In the genomic region with DNA sequence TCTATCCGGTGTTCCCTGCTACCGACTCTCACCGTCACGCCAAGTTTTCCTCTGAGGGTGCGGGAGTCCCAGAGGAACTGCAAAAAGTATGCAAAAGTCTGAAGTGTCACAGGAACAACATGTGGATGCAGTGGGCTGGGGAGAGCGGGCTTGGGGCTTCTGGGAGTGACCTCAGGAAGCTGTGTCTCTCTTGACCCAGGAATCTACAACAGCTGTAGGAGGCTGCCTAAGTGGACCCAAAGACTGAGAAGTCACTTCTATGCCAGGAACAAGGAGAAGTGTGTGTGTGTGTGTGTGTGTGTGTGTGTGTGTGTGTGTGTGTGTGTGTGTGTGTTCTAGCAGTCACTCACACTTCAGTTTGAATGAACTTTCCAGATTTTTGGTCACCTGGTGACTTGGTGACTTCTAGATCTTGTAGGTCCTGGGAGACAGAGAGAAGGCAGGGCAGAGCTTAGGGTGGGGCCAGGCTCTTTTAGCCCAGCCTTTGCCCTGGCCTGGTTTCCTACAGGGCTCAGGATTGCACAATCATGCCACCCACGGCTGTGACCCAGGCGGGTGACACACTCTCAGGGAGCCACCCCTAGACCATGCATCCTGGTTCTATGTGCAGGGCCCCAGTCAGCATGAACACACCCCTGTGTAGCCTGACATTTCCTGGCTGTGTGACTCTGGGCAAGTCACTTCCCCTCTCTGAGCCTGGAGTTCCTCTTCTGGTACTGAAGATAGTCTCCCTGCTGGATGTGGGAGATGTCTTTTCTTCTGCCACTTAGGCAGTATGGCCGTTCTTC, we compare ENCODE assay signal across 9 mouse cellular contexts.
DNase-seq lines count a peak whose midpoint lies in the region; ATAC-seq and TF ChIP-seq lines count a peak whose summit lies in the region.
"Had no signal": no experiment of that assay in that cellular context is flagged by ENCODE, and none has a peak within 500 bp of the region (broad histone marks: within the 10 kb centered on the region; RNA-seq: fewer than 3 reads in every experiment).

No protein-coding gene starts in this region.

- TF ChIP-seq CTCF in intestine, postnatal 0 days (IDR thresholded peaks at IDR 0.05; ENCODE audit: low read depth): no peak

- H3K4me3 ChIP-seq in heart, embryonic 11.5 days (ENCODE audit: low read depth, low read length): no peak overlapping the region
- no peak overlapping the region for H3K4me3 ChIP-seq in intestine, postnatal 0 days (ENCODE audit: low read depth, low read length)
- peak overlapping the region; percentile 73 for H3K4me3 ChIP-seq in megakaryocyte, embryonic 14.5 days (replicated peaks)
- H3K4me3 ChIP-seq in forebrain, embryonic 11.5 days (ENCODE audit: low read depth, low read length): no peak overlapping the region
- H3K4me3 ChIP-seq: embryonic facial prominence, embryonic 15.5 days had no signal

- H3K9me3 ChIP-seq in heart, embryonic 11.5 days (replicated peaks; ENCODE audit: control insufficient read depth, low read length): no peaks in the 10 kb centered on the region
- H3K9me3 ChIP-seq in intestine, postnatal 0 days (ENCODE audit: control insufficient read depth): no peaks in the 10 kb centered on the region
- no peaks in the 10 kb centered on the region for H3K9me3 ChIP-seq in megakaryocyte, embryonic 14.5 days
- H3K9me3 ChIP-seq in forebrain, embryonic 11.5 days (ENCODE audit: control insufficient read depth, low read length): no peaks in the 10 kb centered on the region
- H3K9me3 ChIP-seq: embryonic facial prominence, embryonic 15.5 days had no signal

- WGBS in heart, embryonic 11.5 days (ENCODE audit: insufficient replicate concordance): 88% methylated on average over 9 of the region's 9 CpGs
- 69% methylated on average over 9 of the region's 9 CpGs for WGBS in intestine, postnatal 0 days
- 90% methylated on average over 9 of the region's 9 CpGs for WGBS in forebrain, embryonic 11.5 days

- no peaks in the 10 kb centered on the region for H3K27me3 ChIP-seq in heart, embryonic 11.5 days (ENCODE audit: control insufficient read depth, insufficient read depth, low read length)
- H3K27me3 ChIP-seq in intestine, postnatal 0 days (replicated peaks; ENCODE audit: control insufficient read depth, insufficient read depth, low read length): no peaks in the 10 kb centered on the region
- no peaks in the 10 kb centered on the region for H3K27me3 ChIP-seq in megakaryocyte, embryonic 14.5 days (replicated peaks)
- H3K27me3 ChIP-seq in forebrain, embryonic 11.5 days (ENCODE audit: control insufficient read depth, insufficient read depth, low read length): no peaks in the 10 kb centered on the region
- H3K27me3 ChIP-seq: embryonic facial prominence, embryonic 15.5 days had no signal

- H3K36me3 ChIP-seq in heart, embryonic 11.5 days (ENCODE audit: control insufficient read depth, insufficient read depth, low read length): no peaks in the 10 kb centered on the region
- H3K36me3 ChIP-seq in intestine, postnatal 0 days (ENCODE audit: control insufficient read depth, insufficient read depth): no peaks in the 10 kb centered on the region
- H3K36me3 ChIP-seq in megakaryocyte, embryonic 14.5 days (replicated peaks; ENCODE audit: low read length): peaks cover 3% of the 10 kb centered on the region
- no peaks in the 10 kb centered on the region for H3K36me3 ChIP-seq in forebrain, embryonic 11.5 days (ENCODE audit: control insufficient read depth, insufficient read depth, low read length)
- H3K36me3 ChIP-seq: embryonic facial prominence, embryonic 15.5 days had no signal

- H3K4me2 ChIP-seq in heart, embryonic 11.5 days: no peak overlapping the region
- H3K4me2 ChIP-seq in intestine, postnatal 0 days (replicated peaks; ENCODE audit: low read depth): no peak overlapping the region
- no peak overlapping the region for H3K4me2 ChIP-seq in forebrain, embryonic 11.5 days (ENCODE audit: low read depth, low read length, severe bottlenecking)
- H3K4me2 ChIP-seq: embryonic facial prominence, embryonic 15.5 days had no signal

- ATAC-seq in heart, embryonic 11.5 days (replicated peaks; ENCODE audit: insufficient number of reproducible peaks, low FRiP score, low TSS enrichment): no peak
- peak; percentile 86 for ATAC-seq in intestine, postnatal 0 days
- ATAC-seq in forebrain, embryonic 11.5 days (replicated peaks; ENCODE audit: low FRiP score): no peak

- no peak overlapping the region for H3K27ac ChIP-seq in heart, embryonic 11.5 days (ENCODE audit: low read depth, low read length)
- H3K27ac ChIP-seq in intestine, postnatal 0 days (ENCODE audit: low read depth, low read length): peak overlapping the region; percentile 35; the same call in 1 of the 2 replicates
- no peak overlapping the region for H3K27ac ChIP-seq in forebrain, embryonic 11.5 days (ENCODE audit: low read depth, low read length)
- H3K27ac ChIP-seq: embryonic facial prominence, embryonic 15.5 days had no signal

- H3K4me1 ChIP-seq in heart, embryonic 11.5 days (ENCODE audit: control insufficient read depth, insufficient read depth, low read length): peaks cover 40% of the 10 kb centered on the region
- H3K4me1 ChIP-seq in intestine, postnatal 0 days (replicated peaks; ENCODE audit: control insufficient read depth, insufficient read depth, low read length): 0 out of 2 replicates have a peak, but pooled peaks cover 12% of the 10 kb centered on the region
- H3K4me1 ChIP-seq in megakaryocyte, embryonic 14.5 days: peaks cover 100% of the 10 kb centered on the region
- H3K4me1 ChIP-seq in forebrain, embryonic 11.5 days (replicated peaks; ENCODE audit: control insufficient read depth, insufficient read depth, low read length): no peaks in the 10 kb centered on the region

- DNase-seq in heart, adult 11 months: peak; percentile 99
- peak; percentile 84 for DNase-seq in adrenal gland, adult 8-10 months
- DNase-seq in forebrain, embryonic 11.5 days (ENCODE audit: low spot score): no peak
- DNase-seq in thymus, postnatal 25 days: no peak
- DNase-seq in layer of hippocampus, postnatal 25 days (ENCODE audit: extremely low spot score in 1 of 2, low spot score in 1 of 2): no peak

- H3K9ac ChIP-seq in heart, embryonic 11.5 days (ENCODE audit: low read depth, low read length): no peak overlapping the region
- no peak overlapping the region for H3K9ac ChIP-seq in intestine, postnatal 0 days (ENCODE audit: low read depth, low read length)
- no peak overlapping the region for H3K9ac ChIP-seq in forebrain, embryonic 11.5 days (ENCODE audit: low read length)
- H3K9ac ChIP-seq: embryonic facial prominence, embryonic 15.5 days had no signal

Comparison
In these comparisons a context has a peak if more than half of its experiments do, and no peak if none do; other contexts are left out.
1. DNase-seq: peak in heart, adult 11 months (single experiment) and adrenal gland, adult 8-10 months (single experiment); none in forebrain, embryonic 11.5 days (single experiment), thymus, postnatal 25 days (single experiment) and layer of hippocampus, postnatal 25 days (0 of 2).